Mouse (Mus musculus) MEL (cell line): ENCODE measurements around the gene Robo1.

Experiments
- CHD2 ChIP-seq: IDR thresholded peaks from 2 replicates; pipeline ENCODE4 v1.6.1; 2011; ENCODE audit warnings: low read length, improper control_type of control experiment
- CTCF ChIP-seq, 3 experiments: IDR thresholded peaks in 2 of 3; conservative IDR thresholded peaks in 1 of 3; 2 replicates each; pipeline ENCODE4 v1.5.1; 2011 to 2012; ENCODE audit warnings: low read length in 3 of 3, low read depth in 2 of 3, mild to moderate bottlenecking in 2 of 3, improper control_type of control experiment in 1 of 3, inconsistent platforms in 1 of 3, mixed read lengths in 1 of 3, moderate library complexity in 1 of 3; ENCODE audit not compliant: control insufficient read depth in 1 of 3, insufficient read depth in 1 of 3, poor library complexity in 1 of 3, severe bottlenecking in 1 of 3
- EP300 ChIP-seq, 2 experiments: IDR thresholded peaks; 2 replicates each; pipeline ENCODE4 v1.6.1; 2011; ENCODE audit warnings: improper control_type of control experiment in 2 of 2, low read length in 2 of 2, low read depth in 1 of 2, mild to moderate bottlenecking in 1 of 2
- ETS1 ChIP-seq: IDR thresholded peaks from 2 replicates; pipeline ENCODE4 v1.6.1; 2012; ENCODE audit warnings: low read depth, mild to moderate bottlenecking, inconsistent platforms, low read length, improper control_type of control experiment, moderate library complexity
- MEF2A ChIP-seq: IDR thresholded peaks from 2 replicates; pipeline ENCODE4 v1.6.1; 2014; ENCODE audit warnings: low read depth, mild to moderate bottlenecking, inconsistent platforms, low read length, improper control_type of control experiment; ENCODE audit not compliant: poor library complexity, insufficient replicate concordance, severe bottlenecking; ENCODE audit errors: extremely low read depth
- MYC ChIP-seq: IDR thresholded peaks from 2 replicates; pipeline ENCODE4 v1.6.1; 2011; ENCODE audit warnings: low read depth, mild to moderate bottlenecking, low read length, improper control_type of control experiment, moderate library complexity
- POLR2A ChIP-seq, 2 experiments: IDR thresholded peaks; 2 replicates each; pipeline ENCODE4 v1.6.1; 2011 to 2012; ENCODE audit warnings: low read length in 2 of 2, mild to moderate bottlenecking in 2 of 2, control low read depth in 1 of 2, improper control_type of control experiment in 1 of 2, low read depth in 1 of 2, moderate library complexity in 1 of 2; ENCODE audit not compliant: control insufficient read depth in 1 of 2, insufficient read depth in 1 of 2, poor library complexity in 1 of 2
- RCOR1 ChIP-seq: IDR thresholded peaks from 2 replicates; pipeline ENCODE4 v1.6.1; 2012; ENCODE audit warnings: low read depth, mild to moderate bottlenecking, inconsistent platforms, low read length, improper control_type of control experiment
- TBP ChIP-seq: IDR thresholded peaks from 2 replicates; pipeline ENCODE4 v1.8.0; 2011; ENCODE audit warnings: low read depth, low read length, improper control_type of control experiment
- USF1 ChIP-seq: IDR thresholded peaks from 2 replicates; pipeline ENCODE4 v1.6.1; 2014; ENCODE audit warnings: low read depth, mild to moderate bottlenecking, inconsistent platforms, low read length, improper control_type of control experiment, moderate library complexity

DNA sequence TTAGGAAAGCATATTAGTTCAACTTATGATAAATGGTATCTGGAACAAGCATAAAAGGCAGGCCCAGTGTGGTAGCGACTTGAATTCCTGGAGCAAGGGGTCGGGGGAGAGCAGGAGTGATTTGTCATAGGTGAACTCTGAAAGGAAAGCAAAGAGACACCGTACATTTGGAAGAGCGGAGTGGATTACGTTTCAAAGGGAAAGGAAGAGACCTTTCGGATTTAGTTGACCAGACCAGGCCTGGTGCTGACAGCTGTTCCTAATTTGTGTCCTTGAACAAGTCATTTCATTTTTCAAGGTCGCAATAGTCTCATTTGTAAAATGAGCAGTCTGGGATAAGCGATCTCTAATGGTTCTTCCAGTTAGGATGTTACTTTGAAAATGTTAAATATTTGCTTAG is 19.2 kb downstream of the Robo1 start:
- no peak for TF ChIP-seq EP300 (IDR thresholded peaks at IDR 0.05; ENCODE audit: low read depth in 1 of 2, low read length in 2 of 2)
- no peak for TF ChIP-seq CTCF (IDR thresholded peaks at IDR 0.05 in 2 of 3, conservative IDR thresholded peaks at IDR 0.05 in 1 of 3; ENCODE audit: control insufficient read depth in 1 of 3, insufficient read depth in 1 of 3, low read depth in 2 of 3, low read length in 3 of 3, poor library complexity in 1 of 3, severe bottlenecking in 1 of 3)
- no peak for TF ChIP-seq CHD2
- no peak for TF ChIP-seq MEF2A
- no peak for TF ChIP-seq TBP
- no peak for TF ChIP-seq USF1
- no peak for TF ChIP-seq POLR2A (IDR thresholded peaks at IDR 0.05; ENCODE audit: control insufficient read depth in 1 of 2, insufficient read depth in 1 of 2, low read depth in 1 of 2, low read length in 2 of 2, poor library complexity in 1 of 2)
- TF ChIP-seq RCOR1: no peak
- no peak for TF ChIP-seq ETS1
- TF ChIP-seq MYC: no peak
